8 mouse cellular contexts compared by ENCODE assay signal in the genomic region with DNA sequence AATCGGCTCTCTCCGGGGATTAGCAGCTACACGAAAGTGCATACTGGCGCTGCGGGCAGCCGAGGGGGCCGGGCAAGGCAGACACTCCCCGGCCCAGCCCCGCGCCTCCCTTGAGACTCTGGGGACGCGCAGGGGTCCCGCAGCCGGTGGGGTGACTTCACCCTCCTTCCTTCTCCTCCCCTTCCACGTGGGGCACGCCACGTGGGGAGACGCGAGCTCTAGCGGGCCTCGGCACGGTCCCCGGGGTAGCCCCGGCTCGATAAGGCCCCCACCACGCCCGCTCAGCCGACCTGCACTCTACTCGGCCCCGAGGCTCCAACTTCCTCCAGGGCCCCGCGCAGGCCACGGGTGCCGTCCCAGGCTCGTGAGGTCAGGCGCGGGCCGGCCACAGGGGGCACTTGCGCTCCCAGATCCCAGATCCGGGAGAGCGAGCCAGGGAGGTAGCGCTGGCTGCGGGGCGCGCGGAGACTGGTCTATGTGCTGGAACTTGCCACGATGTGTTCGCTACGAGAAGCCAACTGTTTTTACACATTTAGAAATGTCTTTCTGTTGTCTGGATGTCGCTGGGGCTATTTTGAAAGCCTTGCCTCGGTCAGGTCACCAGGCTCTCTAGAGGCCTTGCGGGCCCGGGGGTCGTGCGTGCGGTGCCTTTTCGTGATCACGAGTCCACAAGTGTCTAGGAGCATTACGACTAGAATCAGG. TPM values are rescaled to one million over a fixed set of nuclear protein-coding genes. Genes with fewer than 3 reads are reported as not detected.
DNase-seq lines count a peak whose midpoint lies in the region; ATAC-seq lines count a peak whose summit lies in the region.

Gene Ctbp2, minus strand, starts transcription at position 356 of the 702 bp plus-strand sequence.

- peak; percentile 97 for DNase-seq in R1 (ENCODE audit: low read depth, low spot score)
- peak; percentile 85 to 89 for DNase-seq in cerebellum, postnatal 25 days
- DNase-seq in gastrocnemius, adult 18-20 months (ENCODE audit: low spot score) = peak; percentile 85
- peak in 1 of 2 experiments; percentile 66 for DNase-seq in layer of hippocampus, postnatal 36 days
- peak; percentile 85 for DNase-seq in lung, postnatal 14 days
- DNase-seq in ovary, postnatal 14 days (ENCODE audit: low spot score) = peak; percentile 83
- DNase-seq in urinary bladder, adult 18-20 months (ENCODE audit: low spot score in 2 of 2) = peak; percentile 80 to 91

- ATAC-seq in hindbrain, embryonic 13.5 days (ENCODE audit: low FRiP score) = peak; percentile 63

- H3K4me2 ChIP-seq in hindbrain, embryonic 13.5 days = peak within 1 kb of the TSS; percentile 99

- H3K4me1 ChIP-seq in hindbrain, embryonic 13.5 days (replicated peaks) = peaks cover 28% of the 10 kb centered on the region

- WGBS in hindbrain, embryonic 13.5 days = under 1% methylated on average over 59 of the region's 59 CpGs

- H3K36me3 ChIP-seq in hindbrain, embryonic 13.5 days = no peaks in the 10 kb centered on the region

- H3K4me3 ChIP-seq in hindbrain, embryonic 13.5 days = peak within 1 kb of the TSS; percentile 90

- peaks cover 26% of the 10 kb centered on the region for H3K27me3 ChIP-seq in hindbrain, embryonic 13.5 days

- H3K9me3 ChIP-seq in hindbrain, embryonic 13.5 days = no peaks in the 10 kb centered on the region

- peak within 1 kb of the TSS; percentile 99 for H3K27ac ChIP-seq in hindbrain, embryonic 13.5 days

- peak within 1 kb of the TSS; percentile 96 for H3K9ac ChIP-seq in hindbrain, embryonic 13.5 days

RNA-seq across cellular contexts. Expression of gene Ctbp2, which starts in this region (rescaled TPM):
- 10 to 100 TPM; 17.7 to 21.8 TPM for total RNA-seq in gastrocnemius, adult 18-20 months (2021)
- polyA plus RNA-seq in hindbrain, embryonic 13.5 days (2015; fragmentation: Nextera tagmentation; extraction: Ambion mirVana) = 82.8 and 85.6 TPM in 2 replicates
- 10 to 100 TPM; 50.2 to 57.2 TPM for total RNA-seq in layer of hippocampus, postnatal 36 days (2021)
